Comparison of ENCODE assay signal across 8 mouse cellular contexts in the genomic region with DNA sequence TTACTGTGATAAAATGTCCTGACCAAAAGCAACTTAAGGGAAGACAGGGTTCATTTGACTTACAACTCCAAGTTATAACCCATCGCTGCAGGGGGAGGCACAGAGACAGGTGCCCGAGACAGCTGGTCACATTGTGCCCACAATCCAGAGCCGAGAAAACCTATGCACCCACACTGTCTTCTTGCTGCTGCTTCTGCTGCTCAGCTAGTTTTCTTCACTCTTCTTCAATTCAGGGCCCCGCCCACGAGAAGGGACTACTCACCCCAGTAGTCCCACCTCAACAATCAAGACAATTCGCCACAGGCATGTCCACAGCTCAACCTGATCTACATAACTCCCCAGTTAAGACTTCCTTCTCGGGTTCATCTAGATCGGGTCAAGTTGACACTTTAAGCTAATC. TPM values are rescaled to one million over a fixed set of nuclear protein-coding genes. Genes with fewer than 3 reads are reported as not detected.
DNase-seq lines count a peak whose midpoint lies in the region; ATAC-seq lines count a peak whose summit lies in the region.

Pid1 (minus strand) TSS at position 214 of the 400 bp plus-strand sequence.

- 83% methylated on average over 8 of the region's 8 CpGs for WGBS in lung, embryonic 15.5 days
- 87% methylated on average over 8 of the region's 8 CpGs for WGBS in embryonic facial prominence, embryonic 15.5 days
- WGBS in neural tube, embryonic 12.5 days: 92% methylated on average over 8 of the region's 8 CpGs

- no peaks in the 10 kb centered on the region for H3K36me3 ChIP-seq in lung, embryonic 15.5 days
- no peaks in the 10 kb centered on the region for H3K36me3 ChIP-seq in embryonic facial prominence, embryonic 15.5 days
- H3K36me3 ChIP-seq in neural tube, embryonic 12.5 days: no peaks in the 10 kb centered on the region

- no peak for DNase-seq in lung, postnatal 10 days
- DNase-seq in layer of hippocampus, postnatal 25 days (ENCODE audit: extremely low spot score in 1 of 2, low spot score in 1 of 2): no peak
- no peak for DNase-seq in cerebellum, postnatal 25 days
- DNase-seq in right cerebral cortex, postnatal 36 days (ENCODE audit: low spot score in 2 of 2): no peak
- no peak for DNase-seq in ovary, adult 18-20 months (ENCODE audit: low spot score)

- no peak within 1 kb of the TSS for H3K4me3 ChIP-seq in lung, embryonic 15.5 days
- no peak within 1 kb of the TSS for H3K4me3 ChIP-seq in embryonic facial prominence, embryonic 15.5 days (replicated peaks)
- no peak within 1 kb of the TSS for H3K4me3 ChIP-seq in neural tube, embryonic 12.5 days

- no peak for ATAC-seq in lung, embryonic 15.5 days (ENCODE audit: borderline replicate concordance, extremely low read depth, low FRiP score, low TSS enrichment)
- no peak for ATAC-seq in embryonic facial prominence, embryonic 15.5 days (ENCODE audit: insufficient number of reproducible peaks, low FRiP score, low TSS enrichment, low read depth)
- ATAC-seq in neural tube, embryonic 12.5 days (ENCODE audit: low FRiP score, low read depth): no peak

- H3K27ac ChIP-seq in lung, embryonic 15.5 days: no peak within 1 kb of the TSS
- H3K27ac ChIP-seq in embryonic facial prominence, embryonic 15.5 days (replicated peaks): no peak within 1 kb of the TSS
- H3K27ac ChIP-seq in neural tube, embryonic 12.5 days: no peak within 1 kb of the TSS

- H3K27me3 ChIP-seq in lung, embryonic 15.5 days: no peaks in the 10 kb centered on the region
- no peaks in the 10 kb centered on the region for H3K27me3 ChIP-seq in embryonic facial prominence, embryonic 15.5 days
- no peaks in the 10 kb centered on the region for H3K27me3 ChIP-seq in neural tube, embryonic 12.5 days (replicated peaks)

- no peak within 1 kb of the TSS for H3K4me2 ChIP-seq in lung, embryonic 15.5 days
- H3K4me2 ChIP-seq in embryonic facial prominence, embryonic 15.5 days (replicated peaks): no peak within 1 kb of the TSS
- no peak within 1 kb of the TSS for H3K4me2 ChIP-seq in neural tube, embryonic 12.5 days (replicated peaks)

- no peak within 1 kb of the TSS for H3K9ac ChIP-seq in lung, embryonic 15.5 days
- no peak within 1 kb of the TSS for H3K9ac ChIP-seq in embryonic facial prominence, embryonic 15.5 days
- H3K9ac ChIP-seq in neural tube, embryonic 12.5 days: no peak within 1 kb of the TSS

- H3K9me3 ChIP-seq in lung, embryonic 15.5 days: no peaks in the 10 kb centered on the region
- H3K9me3 ChIP-seq in embryonic facial prominence, embryonic 15.5 days (replicated peaks): no peaks in the 10 kb centered on the region
- H3K9me3 ChIP-seq in neural tube, embryonic 12.5 days: no peaks in the 10 kb centered on the region

- H3K4me1 ChIP-seq in lung, embryonic 15.5 days: no peaks in the 10 kb centered on the region
- no peaks in the 10 kb centered on the region for H3K4me1 ChIP-seq in embryonic facial prominence, embryonic 15.5 days
- H3K4me1 ChIP-seq in neural tube, embryonic 12.5 days: no peaks in the 10 kb centered on the region

RNA-seq across cellular contexts. Expression of gene Pid1, which starts in this region (rescaled TPM):
- 8.2 and 10.9 TPM in 2 replicates for polyA plus RNA-seq in lung, embryonic 15.5 days (2015; fragmentation: Nextera tagmentation; extraction: Ambion mirVana)
- polyA plus RNA-seq in embryonic facial prominence, embryonic 15.5 days (2015; fragmentation: Nextera tagmentation; extraction: Ambion mirVana): 32.9 and 45.6 TPM in 2 replicates
- 10 to 100 TPM; 30.9 to 36.8 TPM for total RNA-seq in layer of hippocampus, postnatal 25 days (2021)
- polyA plus RNA-seq in neural tube, embryonic 12.5 days (2016; fragmentation: Nextera tagmentation; extraction: Ambion mirVana): 107 and 112 TPM in 2 replicates
